Mouse (Mus musculus): Measurements from ENCODE around the gene Hck. TPM values are rescaled to one million over a fixed set of nuclear protein-coding genes. Genes with fewer than 3 reads are reported as not detected.

Hck gene
- polyA plus RNA-seq, 1 experiment = 31.9 TPM

GRCm38 (mm10) chr2:153139158-153139557 lies 30.9 kb downstream of the Hck start:
- Histone ChIP-seq H3K4me3 (ENCODE audit: low read depth, low read length) (no peak overlapping the region), H3K27me3 (ENCODE audit: control insufficient read depth, insufficient read depth, low read length) (no peaks in the 10 kb centered on the region), H3K27ac (ENCODE audit: insufficient read depth, low read depth, low read length) (no peak overlapping the region), H3K36me3 (ENCODE audit: control insufficient read depth, insufficient read depth, low read length) (no peaks in the 10 kb centered on the region), H3K4me1 (ENCODE audit: control insufficient read depth, insufficient read depth, insufficient read length, low read length) (no peaks in the 10 kb centered on the region)
- WGBS = 59% methylated on average over 7 of the region's 7 CpGs
- no peak for TF ChIP-seq CTCF (IDR thresholded peaks at IDR 0.05; ENCODE audit: extremely low read depth, insufficient read length, insufficient replicate concordance, low read depth, low read length)
- no peak for TF ChIP-seq POLR2A (IDR thresholded peaks at IDR 0.05; ENCODE audit: low read depth, low read length)

DNA sequence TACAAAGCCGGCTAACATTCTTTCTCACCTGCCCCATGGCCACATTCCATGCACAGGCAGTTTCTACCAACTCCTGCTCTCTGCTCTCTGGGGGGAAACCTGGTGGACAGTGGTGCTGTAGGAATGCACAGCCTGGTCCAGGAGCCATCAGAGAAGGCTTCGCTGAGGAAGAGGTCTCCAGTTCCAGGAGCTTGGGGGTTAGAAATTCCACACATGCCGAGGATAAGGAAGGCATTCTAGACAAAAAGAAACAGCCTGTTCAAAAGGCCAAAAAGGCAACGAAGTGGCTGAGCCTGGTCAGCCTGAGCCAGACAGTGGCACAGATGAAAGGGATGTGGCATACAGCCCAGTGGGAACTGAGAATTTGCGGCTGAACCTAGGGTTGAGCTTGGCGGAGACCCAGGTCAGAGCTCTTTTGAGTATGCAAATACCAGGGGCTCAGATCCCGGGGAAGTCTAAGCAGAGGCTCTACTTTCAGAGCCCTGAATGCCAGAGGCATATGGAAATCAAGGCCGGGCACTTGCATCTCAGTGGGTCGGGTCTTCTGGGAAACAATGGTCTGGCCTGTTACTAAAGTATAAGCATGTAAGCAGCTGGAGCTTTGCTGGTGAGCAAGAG lies 31.8 kb downstream of the Hck start:
- Histone ChIP-seq H3K27ac (ENCODE audit: insufficient read depth, low read depth, low read length) (no peak overlapping the region), H3K36me3 (ENCODE audit: control insufficient read depth, insufficient read depth, low read length) (no peaks in the 10 kb centered on the region), H3K4me3 (ENCODE audit: low read depth, low read length) (no peak overlapping the region), H3K4me1 (ENCODE audit: control insufficient read depth, insufficient read depth, insufficient read length, low read length) (no peaks in the 10 kb centered on the region), H3K27me3 (ENCODE audit: control insufficient read depth, insufficient read depth, low read length) (no peaks in the 10 kb centered on the region)
- TF ChIP-seq CTCF (IDR thresholded peaks at IDR 0.05; ENCODE audit: extremely low read depth, insufficient read length, insufficient replicate concordance, low read depth, low read length) (no peak), POLR2A (IDR thresholded peaks at IDR 0.05; ENCODE audit: low read depth, low read length) (no peak)
- 39% methylated on average over 9 of the region's 9 CpGs for WGBS

DNA sequence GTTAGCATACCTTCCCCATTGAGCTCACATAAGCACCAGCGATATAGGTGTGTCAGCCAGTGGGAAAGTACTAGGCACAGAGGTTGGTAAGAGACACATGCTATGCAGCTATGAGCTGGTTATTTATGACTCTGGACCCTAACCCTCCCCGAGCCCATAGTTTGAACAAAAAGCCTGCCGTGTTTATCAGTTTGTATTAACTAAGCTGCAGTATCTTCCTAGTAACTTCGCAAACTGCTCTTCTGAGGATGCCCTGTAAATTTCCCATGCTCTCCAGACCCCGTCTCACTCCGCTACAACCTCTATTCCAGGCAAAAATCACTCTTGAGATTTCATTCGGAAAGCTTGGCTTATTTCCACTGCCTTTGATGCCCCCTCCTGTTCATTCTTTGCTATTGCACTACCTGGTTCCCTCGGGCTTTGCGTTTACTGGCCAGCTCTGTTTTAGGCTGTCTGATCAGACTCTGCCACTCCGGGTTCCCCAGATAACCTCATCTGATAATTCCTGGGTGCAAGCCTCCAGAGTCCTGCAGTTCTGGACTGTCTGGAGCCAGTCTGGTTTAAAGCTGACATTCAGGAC lies 34.4 kb downstream of the Hck start:
- no peak overlapping the region for H3K27ac ChIP-seq (ENCODE audit: insufficient read depth, low read depth, low read length)
- H3K4me1 ChIP-seq (ENCODE audit: control insufficient read depth, insufficient read depth, insufficient read length, low read length) = no peaks in the 10 kb centered on the region
- WGBS = 19% methylated on average over 10 of the region's 10 CpGs
- H3K36me3 ChIP-seq (ENCODE audit: control insufficient read depth, insufficient read depth, low read length) = no peaks in the 10 kb centered on the region
- no peak overlapping the region for H3K4me3 ChIP-seq (ENCODE audit: low read depth, low read length)
- TF ChIP-seq POLR2A (IDR thresholded peaks at IDR 0.05; ENCODE audit: low read depth, low read length) (no peak), CTCF (IDR thresholded peaks at IDR 0.05; ENCODE audit: extremely low read depth, insufficient read length, insufficient replicate concordance, low read depth, low read length) (peak; percentile 56; the same call in 1 of the 2 replicates)
- H3K27me3 ChIP-seq (ENCODE audit: control insufficient read depth, insufficient read depth, low read length) = no peaks in the 10 kb centered on the region

DNA sequence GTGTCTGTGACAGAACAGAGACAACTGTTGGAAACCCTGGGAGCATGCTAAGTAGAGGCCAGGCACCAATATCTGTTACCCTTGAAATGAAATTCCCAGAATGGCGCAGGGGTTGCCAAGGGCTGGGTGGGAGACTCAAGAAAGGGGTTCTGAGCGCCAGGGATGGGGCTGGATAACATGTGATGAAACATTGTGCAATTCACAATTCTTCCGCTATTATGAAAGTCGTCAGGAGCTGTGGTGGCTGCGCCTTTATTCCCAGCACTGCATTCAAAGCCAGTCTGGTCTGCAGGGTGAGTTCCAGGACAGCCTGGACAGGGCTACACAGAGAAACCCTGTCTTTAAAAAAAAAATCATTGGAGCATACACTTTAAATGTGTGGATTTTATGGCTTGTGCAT lies 37.1 kb downstream of the Hck start:
- Histone ChIP-seq H3K27me3 (ENCODE audit: control insufficient read depth, insufficient read depth, low read length) (no peaks in the 10 kb centered on the region), H3K27ac (ENCODE audit: insufficient read depth, low read depth, low read length) (no peak overlapping the region), H3K4me3 (ENCODE audit: low read depth, low read length) (no peak overlapping the region), H3K36me3 (ENCODE audit: control insufficient read depth, insufficient read depth, low read length) (no peaks in the 10 kb centered on the region), H3K4me1 (ENCODE audit: control insufficient read depth, insufficient read depth, insufficient read length, low read length) (no peaks in the 10 kb centered on the region)
- WGBS = 79% methylated on average over 5 of the region's 5 CpGs
- TF ChIP-seq CTCF (IDR thresholded peaks at IDR 0.05; ENCODE audit: extremely low read depth, insufficient read length, insufficient replicate concordance, low read depth, low read length) (no peak), POLR2A (IDR thresholded peaks at IDR 0.05; ENCODE audit: low read depth, low read length) (no peak)

DNA sequence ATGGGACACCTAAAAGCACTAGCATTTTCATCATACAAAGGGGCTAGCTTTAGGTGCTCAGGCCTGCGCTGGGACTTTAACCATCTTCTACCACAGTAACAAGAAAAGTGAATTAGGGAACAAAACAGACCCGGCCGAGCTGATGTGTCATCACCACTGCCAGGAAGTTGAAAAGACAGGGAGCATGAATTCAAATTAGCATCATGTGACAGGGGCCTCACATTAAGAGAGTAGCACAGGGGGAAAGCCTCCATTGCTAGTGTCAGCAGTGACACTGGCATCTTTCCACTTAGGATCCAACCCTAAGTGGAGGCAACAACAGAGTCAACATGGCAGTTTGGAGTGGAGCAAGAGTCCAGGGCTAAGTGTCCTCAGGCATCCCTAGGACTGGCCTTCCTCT lies 39.0 kb downstream of the Hck start:
- peaks cover 2% of the 10 kb centered on the region; the same call in 1 of the 2 replicates for H3K4me1 ChIP-seq (ENCODE audit: control insufficient read depth, insufficient read depth, insufficient read length, low read length)
- H3K27ac ChIP-seq (ENCODE audit: insufficient read depth, low read depth, low read length) = no peak overlapping the region
- no peak for TF ChIP-seq POLR2A (IDR thresholded peaks at IDR 0.05; ENCODE audit: low read depth, low read length)
- no peak for TF ChIP-seq CTCF (IDR thresholded peaks at IDR 0.05; ENCODE audit: extremely low read depth, insufficient read length, insufficient replicate concordance, low read depth, low read length)
- no peaks in the 10 kb centered on the region for H3K27me3 ChIP-seq (ENCODE audit: control insufficient read depth, insufficient read depth, low read length)
- H3K36me3 ChIP-seq (ENCODE audit: control insufficient read depth, insufficient read depth, low read length) = no peaks in the 10 kb centered on the region
- no peak overlapping the region for H3K4me3 ChIP-seq (ENCODE audit: low read depth, low read length)
- 87% methylated on average over 3 of the region's 3 CpGs for WGBS

DNA sequence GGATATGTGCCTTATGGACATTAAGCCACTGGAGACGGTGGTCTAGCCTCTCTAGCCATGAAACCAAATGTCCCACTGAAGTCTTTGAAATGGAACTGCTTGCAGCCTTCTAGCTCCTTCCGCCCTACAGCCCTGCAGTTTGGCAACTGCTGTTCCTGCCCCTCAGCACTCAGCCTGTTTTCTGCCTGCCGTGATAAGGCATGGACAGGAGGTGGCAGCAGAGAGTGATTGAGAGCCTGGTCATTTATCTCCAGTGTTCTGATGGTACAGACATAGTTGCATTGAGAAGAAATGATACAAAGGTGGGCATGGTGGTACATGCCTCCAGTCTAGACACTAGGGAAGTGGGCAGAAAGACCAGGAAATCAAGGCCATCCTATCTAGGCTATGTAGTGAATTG lies 39.4 kb downstream of the Hck start:
- TF ChIP-seq POLR2A (IDR thresholded peaks at IDR 0.05; ENCODE audit: low read depth, low read length) (no peak), CTCF (IDR thresholded peaks at IDR 0.05; ENCODE audit: extremely low read depth, insufficient read length, insufficient replicate concordance, low read depth, low read length) (peak; percentile 78; the same call in 1 of the 2 replicates)
- WGBS = 21% methylated on average over 3 of the region's 3 CpGs
- H3K36me3 ChIP-seq (ENCODE audit: control insufficient read depth, insufficient read depth, low read length) = no peaks in the 10 kb centered on the region

DNA sequence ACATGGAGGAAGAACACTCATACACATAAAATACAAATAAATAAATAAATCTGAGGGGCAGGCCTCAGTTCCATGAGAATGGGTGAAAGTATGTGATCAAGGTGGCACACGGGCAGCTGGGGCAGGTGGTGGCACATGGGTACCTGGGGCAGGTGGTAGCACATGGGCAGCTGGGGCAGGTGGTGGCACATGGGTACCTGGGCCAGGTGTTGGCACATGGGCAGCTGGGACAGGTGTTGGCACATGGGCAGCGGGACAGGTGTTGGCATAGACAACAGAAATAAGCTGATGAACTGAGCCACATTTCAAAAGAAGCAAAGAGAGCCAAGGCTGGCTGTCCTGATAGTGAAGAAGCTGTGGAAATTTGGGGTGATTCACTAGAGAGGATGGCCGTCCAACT lies 41.5 kb downstream of the Hck start:
- no peak overlapping the region for H3K27ac ChIP-seq (ENCODE audit: insufficient read depth, low read depth, low read length)
- H3K36me3 ChIP-seq (ENCODE audit: control insufficient read depth, insufficient read depth, low read length) = no peaks in the 10 kb centered on the region
- H3K4me1 ChIP-seq (ENCODE audit: control insufficient read depth, insufficient read depth, insufficient read length, low read length) = peaks cover 13% of the 10 kb centered on the region; the same call in 1 of the 2 replicates
- 34% methylated on average over 3 of the region's 3 CpGs for WGBS
- no peak for TF ChIP-seq POLR2A (IDR thresholded peaks at IDR 0.05; ENCODE audit: low read depth, low read length)
- TF ChIP-seq CTCF (IDR thresholded peaks at IDR 0.05; ENCODE audit: extremely low read depth, insufficient read length, insufficient replicate concordance, low read depth, low read length) = no peak
- no peak overlapping the region for H3K4me3 ChIP-seq (ENCODE audit: low read depth, low read length)
- H3K27me3 ChIP-seq (ENCODE audit: control insufficient read depth, insufficient read depth, low read length) = no peaks in the 10 kb centered on the region

More for the DNA sequence above, 39.4 kb downstream of the Hck start:
- peaks cover 7% of the 10 kb centered on the region; the same call in 1 of the 2 replicates for H3K4me1 ChIP-seq (ENCODE audit: control insufficient read depth, insufficient read depth, insufficient read length, low read length)
- H3K27ac ChIP-seq (ENCODE audit: insufficient read depth, low read depth, low read length) = no peak overlapping the region
- H3K27me3 ChIP-seq (ENCODE audit: control insufficient read depth, insufficient read depth, low read length) = no peaks in the 10 kb centered on the region
- no peak overlapping the region for H3K4me3 ChIP-seq (ENCODE audit: low read depth, low read length)

Data from small intestine, adult 2 months (tissue).